7 mouse cellular contexts compared by ENCODE assay signal in genomic region chr17:92210730-92211129, GRCm38 (mm10).
DNase-seq lines count a peak whose midpoint lies in the region; ATAC-seq and TF ChIP-seq lines count a peak whose summit lies in the region.

No protein-coding gene starts in this region.

- in situ Hi-C loops in Patski (cut with MboI; ENCODE audit: low pct_unique_long_range_greater_than_20kb): no loop called here

- no peak overlapping the region for H3K9ac ChIP-seq in limb, embryonic 11.5 days (ENCODE audit: low read length)
- H3K9ac ChIP-seq in liver, embryonic 11.5 days (ENCODE audit: low read depth, low read length): no peak overlapping the region

- ATAC-seq in Patski: no peak
- 0 out of 2 replicates have a peak, but pooled peaks have one; percentile 54 for ATAC-seq in limb, embryonic 11.5 days (ENCODE audit: insufficient number of reproducible peaks, low FRiP score, low TSS enrichment, low read depth)
- ATAC-seq in liver, embryonic 11.5 days (replicated peaks; ENCODE audit: low FRiP score): no peak
- ATAC-seq in megakaryocyte, adult 5-6 weeks (ENCODE audit: poor library complexity, severe bottlenecking): no peak

- no peaks in the 10 kb centered on the region for H3K36me3 ChIP-seq in limb, embryonic 11.5 days (ENCODE audit: control insufficient read depth, insufficient read depth, low read length)
- H3K36me3 ChIP-seq in liver, embryonic 11.5 days (ENCODE audit: control insufficient read depth, insufficient read depth, low read length): no peaks in the 10 kb centered on the region

- no peak overlapping the region for H3K27ac ChIP-seq in limb, embryonic 11.5 days (replicated peaks; ENCODE audit: low read depth, low read length)
- no peak overlapping the region for H3K27ac ChIP-seq in liver, embryonic 11.5 days (ENCODE audit: low read depth, low read length)

- no peaks in the 10 kb centered on the region for H3K27me3 ChIP-seq in Patski
- no peaks in the 10 kb centered on the region for H3K27me3 ChIP-seq in limb, embryonic 11.5 days (ENCODE audit: control insufficient read depth, insufficient read depth, low read length)
- no peaks in the 10 kb centered on the region for H3K27me3 ChIP-seq in liver, embryonic 11.5 days (replicated peaks; ENCODE audit: control insufficient read depth, insufficient read depth, low read length)

- POLR2A ChIA-PET in Patski (lab: Charles Lee): no interaction called here

- peak; percentile 16 for DNase-seq in layer of hippocampus, adult 11-12 months (ENCODE audit: low spot score)
- no peak for DNase-seq in layer of hippocampus, adult 9-10 months (ENCODE audit: low spot score)
- no peak for DNase-seq in Patski (ENCODE audit: low read depth, low spot score)
- peak; percentile 9 for DNase-seq in embryo, embryonic 11.5 days (ENCODE audit: low read depth, low spot score)
- DNase-seq in limb, embryonic 11.5 days (ENCODE audit: low spot score): peak; percentile 43
- DNase-seq in liver, embryonic 11.5 days (ENCODE audit: low spot score): no peak

- H3K4me3 ChIP-seq in limb, embryonic 11.5 days (ENCODE audit: low read depth, low read length): no peak overlapping the region
- no peak overlapping the region for H3K4me3 ChIP-seq in liver, embryonic 11.5 days (ENCODE audit: low read depth, low read length)

- no peak overlapping the region for H3K4me2 ChIP-seq in limb, embryonic 11.5 days (ENCODE audit: low read depth, severe bottlenecking)
- H3K4me2 ChIP-seq in liver, embryonic 11.5 days: no peak overlapping the region

- peak; percentile 19 for TF ChIP-seq CTCF in Patski (IDR thresholded peaks at IDR 0.05)

- H3K4me1 ChIP-seq in limb, embryonic 11.5 days (ENCODE audit: control insufficient read depth, insufficient read depth, low read length): no peaks in the 10 kb centered on the region
- H3K4me1 ChIP-seq in liver, embryonic 11.5 days (replicated peaks; ENCODE audit: control insufficient read depth, insufficient read depth, low read length): no peaks in the 10 kb centered on the region

- CTCF ChIA-PET in Patski (lab: Charles Lee): interaction anchor here (0.7 kb wide), 1 partner anchor 118 kb away, joined by 3 read pairs; no protein-coding TSS in a partner anchor

- no peaks in the 10 kb centered on the region for H3K9me3 ChIP-seq in limb, embryonic 11.5 days (ENCODE audit: control insufficient read depth, low read length)
- no peaks in the 10 kb centered on the region for H3K9me3 ChIP-seq in liver, embryonic 11.5 days (ENCODE audit: control insufficient read depth, low read length)

Comparison
In these comparisons a context has a peak if more than half of its experiments do, and no peak if none do; other contexts are left out.
1. DNase-seq: peak in layer of hippocampus, adult 11-12 months (single experiment), embryo, embryonic 11.5 days (single experiment) and limb, embryonic 11.5 days (single experiment); none in layer of hippocampus, adult 9-10 months (single experiment), Patski (single experiment) and liver, embryonic 11.5 days (single experiment).